Mouse (Mus musculus) heart, adult 8-10 months (tissue): Measurements from ENCODE around the gene Rassf6. TPM values are rescaled to one million over a fixed set of nuclear protein-coding genes. Genes with fewer than 3 reads are reported as not detected.

Source experiments
- DNase-seq: peaks from one replicate; pipeline ENCODE4 v3.0.0; 2022; ENCODE audit warnings: low spot score
- total RNA-seq, 4 experiments: library from RNA; stranded (reverse); gene quantifications; 2 replicates each; pipeline ENCODE4 v1.2.4; 2022

The Rassf6 gene
- total RNA-seq = not detected

DNA sequence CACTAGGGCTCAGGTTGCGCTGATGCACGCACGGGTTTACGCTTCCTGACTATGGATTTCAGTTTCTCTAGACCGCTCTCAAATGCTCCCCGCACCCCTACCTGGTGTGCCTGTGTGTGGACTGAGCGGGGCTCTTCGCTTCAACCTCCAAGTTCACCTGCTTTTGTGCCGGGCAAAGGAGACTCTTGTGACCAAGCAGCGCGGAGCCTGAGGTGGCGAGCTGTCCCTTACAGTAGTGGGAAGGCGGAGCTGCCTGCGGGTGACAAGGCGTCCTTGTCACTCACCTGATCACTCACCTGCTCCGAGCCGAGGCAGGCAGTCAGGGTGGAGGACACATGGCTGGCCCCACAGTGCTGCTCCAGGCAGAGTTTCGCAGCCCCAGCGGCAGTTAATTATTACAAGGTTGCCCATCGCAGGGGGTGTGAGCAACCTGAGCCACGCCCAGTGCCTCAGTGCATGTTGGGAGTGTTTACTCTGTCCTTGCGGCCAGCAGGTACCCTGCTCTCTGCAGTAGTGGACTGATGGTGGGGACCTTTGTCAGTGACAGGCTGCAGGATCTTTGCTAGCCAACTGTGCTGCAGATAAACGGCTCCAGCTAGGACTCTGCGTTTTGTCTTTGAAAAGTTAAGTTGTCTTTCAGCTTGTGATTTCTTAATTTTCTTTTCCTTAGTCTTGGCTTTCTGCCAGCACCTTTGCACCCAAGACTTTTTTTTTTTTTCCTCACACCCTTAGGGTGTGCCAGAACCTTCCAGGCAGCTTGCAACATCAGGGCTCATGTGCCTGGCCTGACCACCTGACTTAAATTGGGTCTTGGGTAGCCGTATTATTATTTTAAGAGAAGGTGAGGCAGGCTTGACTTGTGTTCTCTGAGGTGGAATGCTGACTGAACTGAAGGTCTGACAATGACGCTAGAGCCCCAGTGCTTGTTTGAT, at the start of gene Rassf6:
TSS of gene Rassf6 (minus strand) at position 372 of the 932 bp plus-strand sequence.
- no peak for DNase-seq

DNA sequence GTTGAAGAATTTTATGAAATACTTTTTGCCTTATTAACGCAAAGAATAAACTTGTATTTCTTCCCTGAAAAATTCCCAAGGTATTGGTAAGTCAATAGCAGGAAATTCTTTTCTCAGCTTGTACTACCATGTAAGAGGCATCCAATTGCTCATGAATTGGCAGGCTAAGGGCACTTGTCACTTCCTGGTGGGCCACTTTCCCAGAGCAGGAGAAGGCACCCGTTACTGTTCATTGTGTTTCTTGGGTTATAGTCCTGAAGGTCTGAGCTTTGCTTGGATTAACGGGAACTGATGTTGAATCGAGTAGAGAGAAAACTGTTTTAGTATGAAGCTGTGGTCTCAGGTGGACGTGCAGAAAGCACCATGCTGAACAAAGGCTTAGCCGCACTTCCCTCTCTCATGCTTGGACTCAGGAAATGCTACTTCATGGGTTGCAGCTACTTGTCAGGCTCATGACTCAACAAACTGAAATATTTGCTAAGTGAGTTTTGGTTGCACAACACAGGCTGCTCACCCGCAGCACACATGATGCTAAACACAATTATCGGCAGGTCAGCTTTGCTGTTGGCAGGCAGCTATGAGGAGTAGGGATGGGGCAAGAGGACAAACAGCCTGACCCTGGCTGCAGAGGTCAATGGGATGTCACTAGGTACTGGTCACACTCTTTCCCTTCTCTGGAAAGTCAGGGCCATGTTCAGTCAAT, 49.1 kb upstream of the Rassf6 start:
- peak; percentile 13 for DNase-seq

DNA sequence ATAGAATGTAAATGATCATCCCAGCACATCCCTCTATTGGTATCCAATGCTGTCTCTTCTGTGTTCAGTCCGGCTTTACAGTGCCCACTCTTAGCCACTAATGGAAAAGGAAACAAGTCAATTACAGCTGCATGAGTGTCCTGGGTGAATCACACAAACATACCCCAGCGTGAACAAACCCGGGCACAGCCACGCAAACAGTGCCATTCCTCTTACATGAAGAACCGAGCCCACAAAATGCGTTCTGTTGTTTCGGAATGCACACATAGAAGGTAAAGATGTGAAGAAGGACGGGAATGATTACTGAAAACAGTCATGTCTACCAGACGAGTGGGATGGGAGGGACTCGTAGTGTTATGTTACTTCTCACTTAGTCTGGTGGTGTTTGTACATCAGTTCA, 47.5 kb upstream of the Rassf6 start:
- no peak for DNase-seq

DNA sequence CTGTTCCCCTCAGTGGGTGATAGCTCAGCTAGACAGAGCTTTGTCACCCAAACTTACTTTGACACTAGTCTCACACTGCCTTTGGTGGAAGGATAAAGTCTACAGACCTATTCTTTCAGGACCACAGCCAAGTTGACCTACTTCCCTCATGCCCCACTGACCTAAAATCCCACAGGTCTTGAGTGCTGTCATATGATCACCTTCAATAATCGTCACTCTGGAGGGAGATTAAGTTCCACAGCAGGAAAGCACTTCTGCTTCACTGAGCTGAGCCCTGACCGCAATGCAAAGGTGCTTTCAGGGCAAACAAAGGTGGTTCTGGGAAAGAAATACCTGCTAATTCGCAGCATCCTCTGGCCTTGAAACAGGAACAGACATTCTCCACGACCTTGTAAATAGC, 44.5 kb upstream of the Rassf6 start:
- no peak for DNase-seq

DNA sequence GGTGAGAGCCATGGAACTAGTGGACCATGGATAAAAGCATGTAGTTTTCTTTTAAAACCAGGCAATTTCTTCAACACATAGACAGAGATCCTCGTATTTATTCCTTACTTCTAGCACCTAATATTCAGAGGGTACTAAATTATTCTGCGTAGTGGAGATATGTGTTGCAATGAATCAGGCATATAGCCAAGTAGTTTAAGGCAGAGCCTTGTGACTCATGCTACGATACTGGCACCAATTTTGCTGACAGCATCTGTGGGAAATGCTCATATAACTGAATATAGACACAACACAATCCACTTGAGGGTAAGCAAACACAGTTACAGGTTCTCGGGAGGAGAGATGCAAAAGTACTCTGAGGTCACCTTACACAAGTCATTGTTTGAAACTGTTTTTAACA, 41.4 kb upstream of the Rassf6 start:
- no peak for DNase-seq

DNA sequence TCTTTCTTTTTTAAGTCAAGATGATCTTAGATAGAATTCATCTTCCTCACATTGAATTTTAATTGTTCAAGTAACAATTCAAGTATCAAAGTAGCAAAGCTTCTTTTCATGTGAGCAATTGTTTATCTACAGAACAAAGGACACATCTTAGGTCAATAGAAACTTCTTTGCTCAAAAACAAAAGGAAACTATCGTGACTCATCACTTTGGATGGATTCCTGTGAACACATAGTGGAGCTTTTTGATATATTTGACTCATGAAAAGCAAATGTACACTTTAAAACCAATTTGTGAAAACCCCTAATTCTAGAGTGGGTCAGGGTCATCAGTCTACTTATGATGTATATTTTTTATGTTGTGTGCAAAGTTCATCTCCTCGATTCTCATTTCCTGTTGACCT, 37.1 kb upstream of the Rassf6 start:
- no peak for DNase-seq

DNA sequence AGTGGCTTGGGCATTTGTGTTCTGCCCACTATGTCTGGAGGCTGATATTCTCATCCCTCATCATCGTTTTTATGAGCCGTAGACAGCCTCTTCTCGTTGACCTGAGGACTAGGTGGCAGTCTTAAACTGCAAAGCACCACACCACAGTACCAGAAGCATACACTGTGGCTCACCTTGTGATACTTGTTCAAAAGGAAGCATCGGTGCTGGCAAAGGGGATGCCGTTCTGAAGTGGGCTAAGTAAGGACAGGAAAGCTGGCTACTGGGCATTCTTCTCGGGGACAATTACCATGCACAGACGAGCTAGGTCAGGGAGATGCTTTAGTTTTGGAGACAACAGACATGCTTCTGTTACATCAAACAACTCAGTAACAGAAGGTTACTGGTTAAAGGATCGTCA, 21.4 kb upstream of the Rassf6 start:
- DNase-seq = no peak

DNA sequence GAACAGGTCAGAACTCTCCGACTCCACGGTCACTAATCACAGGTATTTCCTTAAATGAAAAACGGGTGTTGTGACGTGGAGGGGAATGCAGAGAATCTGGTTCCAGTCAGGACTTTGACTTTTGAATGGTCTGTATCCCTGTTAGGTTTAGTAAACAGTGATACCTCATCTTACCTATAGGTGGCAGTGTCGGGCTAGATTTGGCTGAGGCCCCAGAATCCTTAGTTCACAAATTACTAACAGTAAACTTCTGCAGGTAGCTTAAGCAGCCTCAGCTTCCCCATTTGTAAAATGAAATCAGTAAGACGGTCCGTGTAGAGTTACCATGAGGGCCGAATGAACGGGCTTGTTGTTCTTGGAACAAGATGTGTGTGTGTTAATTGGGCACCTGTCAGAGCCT, 21.0 kb upstream of the Rassf6 start:
- peak; percentile 65 for DNase-seq

DNA sequence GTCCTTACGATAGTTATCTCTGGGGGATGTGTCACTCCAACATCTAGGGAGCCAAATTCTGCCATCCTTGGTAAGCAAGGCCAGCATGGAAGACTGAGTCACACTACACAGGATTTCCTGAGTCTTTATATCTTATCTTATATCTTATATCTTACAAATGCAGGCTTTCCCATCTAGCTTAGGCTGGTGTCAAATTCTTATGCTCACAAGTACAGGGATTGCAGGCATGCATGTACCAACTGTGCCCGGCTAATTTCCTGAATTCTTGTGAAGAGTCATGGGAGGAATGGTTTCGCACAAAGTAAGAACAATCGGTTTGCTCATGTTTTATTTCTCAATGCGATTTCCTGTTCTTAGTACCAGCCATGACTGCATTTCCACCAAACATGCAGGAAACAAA, 20.0 kb upstream of the Rassf6 start:
- DNase-seq = no peak

DNA sequence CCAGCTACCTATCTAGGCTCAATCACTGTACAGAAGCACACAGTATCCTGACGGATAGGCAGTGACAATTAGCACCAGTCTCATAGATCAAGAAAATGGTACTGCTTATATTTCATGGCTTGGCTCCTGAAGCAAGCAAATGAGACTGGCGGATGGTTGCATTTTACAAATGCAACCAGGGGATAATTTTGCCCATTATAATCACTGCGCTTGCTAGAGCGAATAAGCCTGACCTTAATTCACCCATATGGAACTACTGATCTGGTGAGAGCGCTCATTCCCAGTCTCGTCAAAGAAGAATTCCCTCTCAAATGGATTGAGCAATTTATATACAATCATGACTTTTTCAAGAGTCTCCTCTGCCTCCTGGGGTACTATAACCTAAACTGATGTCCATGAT, 16.2 kb upstream of the Rassf6 start:
- no peak for DNase-seq

DNA sequence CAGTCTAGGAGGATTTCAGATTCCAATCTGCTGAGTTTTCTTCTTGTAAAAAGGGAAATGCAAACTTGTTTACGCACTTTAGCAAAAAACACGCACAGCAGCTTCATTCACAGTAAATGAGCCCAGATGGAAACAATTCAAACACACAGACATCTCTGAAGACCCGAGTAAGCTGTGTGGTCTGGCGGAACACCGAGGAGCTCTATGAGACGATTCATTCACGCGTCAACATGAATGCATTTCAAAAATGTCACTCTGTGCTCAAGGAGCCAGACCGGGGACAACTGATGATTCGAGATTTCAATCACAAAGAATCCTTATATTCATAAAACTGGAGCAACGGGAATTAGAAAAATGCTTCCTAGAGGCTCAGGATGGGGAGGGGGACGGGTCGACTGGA, 15.4 kb upstream of the Rassf6 start:
- no peak for DNase-seq

DNA sequence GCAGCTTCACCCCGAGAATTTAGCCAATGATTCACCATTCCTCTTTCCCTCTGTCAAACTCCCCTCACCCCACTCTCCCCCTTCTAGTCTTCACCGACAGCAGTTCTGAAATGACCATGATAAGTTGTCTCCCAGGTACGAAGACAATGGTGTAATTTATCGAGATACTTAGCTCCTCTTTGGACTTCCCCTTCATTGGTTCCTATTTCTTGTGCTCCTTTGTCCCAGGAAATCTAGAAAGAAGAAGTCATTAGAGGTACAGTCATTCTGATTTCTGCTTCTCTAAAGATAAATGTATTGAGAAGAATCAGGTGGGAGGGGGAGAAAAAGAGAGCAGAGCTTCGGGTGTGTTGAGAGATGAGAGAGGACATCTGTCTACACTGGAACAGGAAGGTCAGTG, 14.3 kb upstream of the Rassf6 start:
- DNase-seq = no peak

DNA sequence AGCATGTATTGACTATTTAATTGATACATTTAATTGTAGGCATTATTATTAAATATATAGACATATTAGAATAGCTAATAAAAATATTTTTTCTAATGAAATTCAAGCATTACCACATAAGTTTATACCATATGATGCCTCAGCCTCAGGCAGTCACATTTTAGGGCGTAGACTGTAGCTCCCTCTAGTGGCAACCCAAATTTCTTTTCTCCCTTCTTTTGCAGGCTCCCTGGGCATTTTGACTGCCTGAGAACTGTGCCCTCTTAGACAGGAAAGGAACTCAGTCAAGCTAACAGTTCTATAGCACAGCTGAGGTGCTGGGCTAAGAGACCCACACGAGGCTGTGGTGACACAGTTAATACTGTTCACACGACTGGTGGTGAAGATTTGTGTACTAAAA, 12.3 kb upstream of the Rassf6 start:
- DNase-seq = peak; percentile 52

DNA sequence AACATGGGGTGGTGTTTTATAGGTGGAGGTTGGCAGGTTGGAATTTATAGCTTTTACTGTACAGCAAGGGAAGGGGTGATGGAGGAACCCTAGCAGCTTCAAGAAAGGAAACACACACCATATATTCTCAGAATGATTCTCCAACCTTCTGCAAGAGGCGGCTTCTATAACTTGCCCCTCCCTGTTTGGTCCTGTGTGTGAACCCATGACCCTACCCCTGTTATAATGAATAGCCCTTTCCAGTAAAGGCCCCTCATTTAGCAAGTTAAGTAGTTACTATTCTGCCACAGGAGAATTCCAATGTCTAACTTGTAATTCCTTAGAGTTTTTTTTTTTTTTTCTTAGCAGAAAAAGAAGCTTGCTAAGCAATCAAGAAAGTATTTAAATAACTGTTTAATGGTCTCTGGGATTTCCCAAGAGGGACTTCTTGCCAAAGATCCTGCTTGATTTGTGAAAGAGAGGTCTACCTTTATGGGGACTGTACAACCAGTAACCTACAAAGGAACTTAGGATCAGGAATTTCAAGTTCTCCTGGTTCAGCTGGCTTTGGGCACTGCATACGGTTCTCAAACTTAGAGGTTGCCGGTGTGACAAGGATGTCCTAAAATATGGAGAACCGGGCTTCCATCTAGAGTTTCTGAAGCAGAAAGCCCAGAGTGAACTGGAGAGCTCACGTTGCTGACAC, 10.2 kb upstream of the Rassf6 start:
- no peak for DNase-seq

DNA sequence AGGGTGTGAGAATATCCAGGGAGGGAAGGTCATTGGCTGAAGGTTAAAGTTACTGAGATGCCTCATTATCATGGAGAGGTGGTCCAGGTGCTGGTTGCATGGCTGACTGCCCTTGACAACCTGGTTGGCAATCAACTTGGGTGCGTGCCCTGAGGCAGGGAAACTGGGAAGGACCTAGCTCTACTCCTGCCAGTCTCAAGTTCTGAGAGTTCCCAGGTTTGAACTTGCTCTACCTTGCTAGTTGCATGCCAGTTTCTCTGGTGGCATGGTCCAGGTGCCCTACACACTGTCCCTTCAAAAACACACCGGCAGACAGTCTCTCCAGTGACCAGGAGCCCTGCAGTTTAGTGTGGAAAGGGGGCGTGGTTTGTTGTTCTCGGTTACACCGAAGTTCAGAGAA, 7.0 kb upstream of the Rassf6 start:
- DNase-seq = no peak

DNA sequence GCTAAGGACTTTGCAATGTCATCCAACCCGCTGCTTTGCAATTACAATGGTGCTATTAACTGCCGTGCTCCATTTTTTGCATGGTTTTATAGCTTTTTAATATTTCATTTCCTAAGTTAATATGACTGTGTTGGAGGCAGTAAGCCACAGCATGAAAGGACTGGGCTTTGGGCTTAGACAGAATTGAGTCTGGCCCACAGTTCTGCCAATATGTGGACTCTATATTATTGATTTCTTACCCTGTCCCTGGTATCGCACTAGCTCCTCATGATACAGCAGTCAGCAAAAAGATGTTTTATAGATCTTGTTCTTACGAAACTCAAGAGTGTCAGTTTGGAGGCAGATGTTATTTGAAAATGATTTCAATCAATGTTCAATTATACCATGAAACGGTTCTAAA, 5.9 kb upstream of the Rassf6 start:
- DNase-seq = no peak

DNA sequence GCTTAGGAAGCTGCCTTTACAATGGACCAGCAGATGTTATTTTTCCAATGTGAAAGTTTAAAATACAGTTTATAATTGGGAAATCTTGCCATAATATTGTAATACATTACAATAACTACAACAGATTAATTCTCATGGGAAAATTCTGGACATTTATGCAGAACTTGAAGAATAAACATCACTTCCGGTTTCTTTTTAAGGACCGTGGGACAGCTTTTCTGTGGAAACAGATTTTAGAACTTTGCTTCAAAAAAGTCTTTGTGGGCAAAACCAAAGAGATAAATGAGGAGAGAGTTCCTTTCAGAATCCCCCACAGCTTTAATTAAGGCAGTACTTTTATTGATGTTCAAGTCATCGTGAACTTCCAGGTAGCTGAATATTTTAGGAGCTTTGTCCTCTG, 5.1 kb upstream of the Rassf6 start:
- DNase-seq = no peak

DNA sequence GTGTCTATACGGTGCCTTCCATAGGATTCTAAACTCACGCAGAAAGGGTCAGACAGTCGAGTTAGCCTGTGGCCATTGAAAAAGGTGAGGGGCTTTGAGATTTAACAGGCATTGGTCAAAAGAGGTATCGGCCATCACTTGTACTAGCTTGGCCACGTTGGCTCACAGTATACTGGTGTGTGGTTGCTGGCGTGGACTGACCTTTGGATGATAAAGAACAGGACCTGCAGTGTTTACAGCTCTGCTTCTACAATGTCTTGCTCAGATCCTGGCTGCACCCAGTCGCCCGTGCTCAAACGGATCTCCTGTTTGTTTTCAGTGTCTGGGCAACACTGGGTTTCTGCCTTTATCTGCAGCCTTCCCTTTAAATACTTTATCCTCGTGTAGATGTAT, 757 bp upstream of the Rassf6 start:
- no peak for DNase-seq

DNA sequence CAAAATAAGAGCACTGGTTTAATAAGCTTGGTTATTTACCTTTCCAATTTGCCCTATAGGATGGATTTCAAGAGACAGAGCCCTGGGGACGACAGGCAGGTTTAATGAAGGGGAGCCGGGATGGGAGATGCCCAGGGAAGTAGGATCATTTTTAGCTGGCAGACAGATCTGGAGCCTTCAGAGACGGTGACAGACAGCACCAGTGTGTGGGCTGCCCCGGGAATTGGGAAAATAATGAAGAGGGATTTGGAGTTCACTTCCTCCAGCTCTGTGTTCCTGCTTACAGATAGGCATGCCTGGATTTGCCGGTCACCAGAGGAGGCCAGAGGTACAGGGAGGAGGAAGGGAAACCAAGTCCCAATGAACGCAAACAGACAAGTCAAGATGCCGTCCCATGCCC, 5.6 kb downstream of the Rassf6 start:
- DNase-seq = no peak

DNA sequence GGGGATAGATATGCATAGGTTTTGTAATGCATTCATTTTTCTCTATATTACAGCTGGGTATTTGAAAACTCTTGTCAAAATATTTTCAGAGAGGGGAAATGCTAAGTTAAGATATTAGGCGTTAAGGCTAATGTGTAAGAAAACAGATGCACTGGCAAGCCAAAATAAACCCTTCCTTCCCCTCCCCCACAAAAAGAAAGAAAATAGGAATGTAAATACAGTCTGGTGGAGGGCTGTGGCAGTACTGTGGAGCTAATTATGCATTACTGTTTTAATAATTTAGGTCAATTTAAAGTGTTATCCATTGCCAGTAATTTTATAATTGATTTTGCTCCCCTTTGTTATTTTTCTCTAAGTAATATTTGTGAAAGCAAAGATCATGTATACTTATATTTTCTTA, 11.9 kb downstream of the Rassf6 start:
- DNase-seq = no peak

DNA sequence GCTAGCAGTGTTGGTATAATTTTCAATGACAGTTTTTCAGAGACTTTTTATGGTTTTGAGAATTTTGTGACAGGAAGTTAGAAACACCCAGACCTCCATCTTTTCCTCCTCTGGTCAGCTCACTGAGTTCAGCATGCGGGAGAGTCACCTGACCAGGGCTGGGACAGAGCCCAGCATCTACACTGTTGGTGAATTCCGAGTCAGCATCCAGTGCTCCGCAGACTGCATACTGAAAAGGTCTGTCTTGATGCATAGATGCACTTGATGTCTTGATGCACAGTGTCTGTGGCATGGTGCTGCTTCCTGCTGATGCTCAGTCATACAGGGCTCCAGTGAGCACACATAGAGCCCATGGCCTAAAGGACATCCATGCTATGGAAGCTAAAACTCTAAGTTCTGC, 12.4 kb downstream of the Rassf6 start:
- no peak for DNase-seq

DNA sequence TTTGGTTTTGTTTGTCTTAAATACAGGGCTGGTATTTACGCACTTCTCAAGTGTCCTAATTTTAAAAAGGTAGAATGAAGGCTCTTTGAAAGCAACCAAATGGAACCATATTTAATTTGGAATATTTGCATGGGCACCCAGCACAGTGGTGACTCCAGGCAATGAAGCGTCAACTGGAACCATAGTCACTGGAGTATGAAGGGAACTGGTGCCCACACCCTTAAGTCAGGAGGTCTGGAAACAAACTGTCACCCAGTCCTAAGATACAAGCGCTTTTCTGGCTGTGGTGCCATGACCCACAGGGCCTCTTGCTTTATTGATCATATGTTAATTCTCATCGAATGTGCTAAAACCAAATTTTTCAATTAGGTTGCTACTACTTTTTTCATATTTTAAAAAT, 13.0 kb downstream of the Rassf6 start:
- no peak for DNase-seq
